Mouse (Mus musculus) thymus, postnatal 36 days (tissue): ENCODE data around the gene Otulinl.

Experiments used
- DNase-seq, 2 experiments: peaks; one replicate each; pipeline ENCODE4 v3.0.0; 2022; ENCODE audit warnings: mixed read lengths in 2 of 2

The Otulinl gene

DNA sequence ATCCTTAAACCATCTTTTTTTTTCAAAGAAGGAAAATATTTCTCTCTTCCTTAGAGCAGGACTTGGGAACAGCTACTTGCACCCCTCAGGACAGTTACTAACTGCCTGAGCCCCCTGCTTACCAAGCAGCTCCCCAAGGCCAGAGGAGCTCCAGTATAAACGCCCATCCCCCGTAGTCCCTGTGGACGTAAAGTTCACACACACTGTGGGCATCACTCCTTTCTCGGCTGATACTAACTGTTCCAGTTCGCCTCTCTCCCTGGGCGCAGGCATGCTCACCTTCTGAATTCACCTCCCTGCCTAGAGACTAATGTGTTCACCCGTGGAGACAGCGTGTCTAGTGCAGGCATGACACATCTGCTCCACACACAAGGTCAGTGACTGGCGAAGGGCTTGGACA lies 2.9 kb downstream of the Otulinl start:
- no peak for DNase-seq

DNA sequence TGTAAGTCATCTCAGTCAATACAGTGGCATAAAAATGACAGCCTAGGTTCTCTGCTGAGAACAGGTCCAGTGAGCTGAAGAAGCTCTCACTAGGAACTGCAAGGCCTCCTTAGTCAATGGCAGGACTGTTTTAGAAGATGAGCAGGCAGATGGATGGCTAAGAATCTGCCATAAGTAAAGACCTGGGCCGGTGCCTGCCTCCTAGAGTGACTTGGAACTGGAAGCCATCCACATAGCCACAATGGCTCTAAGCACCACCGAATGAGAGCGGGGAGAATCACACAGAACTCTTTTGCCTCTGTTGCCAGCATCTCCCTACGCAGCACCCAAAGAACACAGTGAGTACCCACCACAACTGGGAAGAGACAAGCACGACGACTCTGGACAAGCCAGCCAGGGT lies 3.6 kb downstream of the Otulinl start:
- DNase-seq: no peak

DNA sequence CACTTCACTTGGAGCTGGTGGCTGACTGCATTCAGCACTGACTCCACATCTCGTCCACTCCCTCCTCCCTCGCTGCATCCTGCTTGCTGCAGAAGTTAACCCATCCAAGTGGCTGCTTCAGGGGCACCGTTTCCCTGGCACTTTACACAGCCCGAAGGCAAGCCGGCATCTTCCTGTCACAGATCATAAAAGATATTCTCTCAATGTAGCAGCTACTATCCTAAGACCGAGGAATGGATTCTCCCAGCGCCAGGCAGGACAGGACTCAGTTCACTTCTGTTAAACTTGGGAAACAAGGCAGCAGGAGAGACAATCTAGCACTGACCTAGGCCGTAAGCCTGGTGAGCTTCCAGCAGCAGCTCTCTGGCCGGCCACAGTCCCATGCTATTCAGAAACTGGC lies 5.2 kb downstream of the Otulinl start:
- DNase-seq: no peak

DNA sequence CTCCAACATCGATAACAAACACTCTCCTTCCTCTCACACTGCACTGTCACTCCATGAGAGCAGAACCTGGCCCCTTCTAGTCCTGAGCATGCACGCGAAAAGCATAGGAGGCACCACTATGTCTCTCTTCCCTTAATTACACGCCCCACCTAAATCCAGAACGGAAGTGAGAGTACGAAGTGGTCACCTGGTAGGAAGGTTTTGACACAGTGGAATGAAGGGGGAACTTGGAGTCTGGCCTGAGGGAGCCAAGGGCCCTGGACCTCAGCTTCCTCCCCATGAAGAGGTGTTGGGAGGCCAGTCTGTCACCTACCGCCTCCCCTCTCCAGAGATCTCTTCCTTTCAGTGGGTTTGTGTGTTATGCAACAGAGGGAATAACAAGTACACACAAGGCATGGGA lies 6.3 kb downstream of the Otulinl start:
- DNase-seq: no peak

DNA sequence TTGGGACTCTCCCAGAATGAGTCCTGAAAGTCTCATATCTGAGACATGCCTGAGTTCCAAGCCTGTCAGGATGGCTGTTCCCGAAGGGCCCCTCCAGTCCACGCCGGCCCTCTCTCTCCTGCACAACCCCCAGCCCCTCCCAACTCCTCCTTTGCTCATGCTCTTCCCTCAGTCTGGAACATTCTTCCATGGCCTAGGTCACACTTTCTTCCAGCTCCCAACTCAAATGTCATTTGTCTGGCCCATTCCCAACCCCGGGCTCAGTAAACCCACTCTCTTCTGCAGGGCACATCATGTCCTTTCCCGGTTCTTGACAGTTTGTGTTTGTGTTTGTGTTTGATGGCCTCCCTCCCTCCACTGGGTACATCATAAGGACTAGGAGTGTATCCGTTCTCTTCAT lies 7.3 kb downstream of the Otulinl start:
- DNase-seq: no peak

DNA sequence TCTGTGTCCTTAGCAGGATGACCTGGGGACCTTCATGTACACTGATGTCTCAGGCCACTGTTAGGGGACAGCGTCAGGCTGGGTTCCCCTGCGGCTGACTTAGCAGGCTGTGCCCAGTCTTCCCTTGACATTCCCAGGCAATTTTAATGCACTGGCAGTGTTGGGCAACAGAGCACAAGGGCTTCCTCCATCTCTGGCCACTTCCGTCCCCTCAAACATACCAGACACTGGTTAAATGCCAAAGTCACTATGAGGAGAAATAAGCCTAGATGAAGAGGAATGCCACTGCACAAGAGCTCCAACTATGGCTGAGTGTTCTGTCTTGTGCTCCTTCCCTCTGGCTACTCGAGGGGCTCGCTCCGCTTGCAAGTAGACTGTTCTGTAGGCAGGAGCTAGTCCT lies 8.2 kb downstream of the Otulinl start:
- no peak for DNase-seq

DNA sequence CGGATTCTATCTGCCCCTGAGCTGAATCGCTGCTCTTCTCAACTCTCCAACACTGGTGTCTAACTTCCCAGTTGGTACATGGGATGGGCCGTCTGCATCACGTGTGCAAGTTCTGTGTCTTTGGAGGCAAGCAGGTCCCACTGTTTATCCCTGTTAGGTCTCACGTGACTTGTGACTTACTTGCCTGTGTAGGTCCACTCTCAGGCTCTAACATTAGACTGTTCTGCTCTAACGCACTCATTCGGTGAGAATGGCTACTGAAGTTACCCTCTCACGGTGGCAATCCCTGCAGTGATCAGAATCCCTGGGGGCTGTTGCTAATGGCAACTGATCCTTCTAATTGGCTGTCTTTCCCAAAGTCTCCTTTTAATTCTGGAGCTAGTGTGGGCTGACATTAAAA lies 9.1 kb downstream of the Otulinl start:
- no peak for DNase-seq

DNA sequence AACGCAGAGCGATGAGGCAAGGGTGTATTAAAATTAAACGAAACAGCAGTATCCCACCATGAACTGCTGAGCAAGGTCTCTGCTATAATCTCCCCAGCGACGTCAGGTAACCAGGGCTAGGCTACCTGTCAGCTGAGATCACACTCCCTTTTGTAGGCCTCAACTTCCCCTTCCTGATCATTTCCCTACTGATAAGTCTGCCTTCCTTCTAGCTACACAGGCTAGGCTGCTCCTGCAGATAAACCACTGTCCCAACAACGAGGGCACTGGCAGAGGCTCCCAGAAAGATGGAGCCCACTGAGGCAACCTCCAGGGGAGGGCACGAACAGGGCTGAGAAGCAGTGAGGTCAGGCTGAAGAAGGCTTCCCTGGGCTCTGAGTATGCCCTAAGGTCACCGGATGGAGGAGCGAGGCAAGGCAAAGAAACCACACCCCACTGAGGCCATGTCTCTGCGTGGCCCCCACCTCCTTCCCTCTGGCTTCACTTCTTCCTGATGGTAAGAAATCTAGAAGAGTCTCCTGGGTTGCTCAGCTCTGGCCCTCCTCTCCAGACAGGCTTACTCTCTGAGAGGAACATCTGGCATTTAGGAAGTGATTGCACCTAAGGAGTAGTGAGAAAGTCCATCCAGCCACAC lies 9.7 kb downstream of the Otulinl start:
- peak in 1 of 2 experiments; percentile 35 for DNase-seq

DNA sequence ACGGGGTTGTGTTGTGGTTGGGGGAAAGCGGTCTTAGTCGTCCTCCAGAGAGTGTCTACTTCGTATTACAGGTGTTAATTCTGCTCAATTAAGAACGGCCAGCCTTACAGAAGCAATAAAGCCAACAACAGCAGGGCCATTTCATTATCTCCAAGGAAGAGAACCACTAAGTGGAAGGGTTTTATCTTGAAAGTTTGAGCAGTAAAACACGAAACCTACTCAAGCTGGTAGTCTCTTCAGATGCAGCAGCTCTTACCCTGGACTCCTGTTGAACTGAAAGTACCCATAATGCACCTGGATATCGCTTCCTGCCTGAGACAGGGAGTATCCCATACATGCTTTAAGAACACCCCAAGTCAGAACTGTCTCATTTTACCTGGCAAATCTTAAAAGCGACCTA lies 10.7 kb downstream of the Otulinl start:
- peak; percentile 35 to 46 for DNase-seq

DNA sequence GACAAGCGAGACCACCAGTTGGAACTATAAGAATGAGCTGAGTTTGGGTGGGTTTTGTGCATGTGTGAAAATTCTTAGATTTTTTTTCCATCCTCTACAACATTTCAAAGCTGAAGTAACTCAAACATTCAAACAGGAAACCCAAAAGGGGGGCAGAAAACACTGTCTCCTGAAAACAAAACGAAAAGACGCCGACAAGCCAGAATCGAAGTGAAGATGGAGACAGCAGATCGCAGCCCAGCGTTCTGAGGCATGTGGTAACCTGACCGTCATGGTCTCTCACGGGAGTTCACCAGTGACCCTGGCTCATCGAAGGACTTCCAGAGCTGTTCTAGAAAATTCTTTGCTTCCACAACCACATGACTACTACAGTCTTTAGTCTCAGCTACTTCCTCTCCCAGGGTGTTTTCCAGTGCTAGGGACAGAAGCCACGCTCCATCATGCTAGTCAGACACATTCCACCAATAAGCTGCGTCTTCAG lies 11.4 kb downstream of the Otulinl start:
- DNase-seq: peak; percentile 54 to 63

DNA sequence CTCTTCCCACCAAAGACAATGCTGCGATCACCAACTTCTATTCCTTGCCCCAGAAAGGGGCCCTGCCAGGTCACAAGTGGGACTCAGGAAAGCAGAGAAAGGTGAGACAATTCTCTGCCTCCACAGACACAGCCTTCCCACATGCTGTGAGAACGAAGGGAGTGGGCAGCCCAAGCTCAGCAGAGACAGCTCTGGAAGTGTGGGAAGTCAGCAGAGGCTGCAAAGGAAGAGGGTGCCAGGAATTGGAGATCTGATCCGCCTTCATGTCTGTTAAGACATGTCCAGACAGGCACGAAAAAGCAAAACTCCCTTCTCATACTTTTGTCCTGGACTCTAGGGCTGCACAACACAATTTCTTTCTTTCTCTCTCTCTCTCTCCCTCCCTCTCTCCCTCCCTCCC lies 12.1 kb downstream of the Otulinl start:
- peak in 1 of 2 experiments; percentile 30 for DNase-seq

DNA sequence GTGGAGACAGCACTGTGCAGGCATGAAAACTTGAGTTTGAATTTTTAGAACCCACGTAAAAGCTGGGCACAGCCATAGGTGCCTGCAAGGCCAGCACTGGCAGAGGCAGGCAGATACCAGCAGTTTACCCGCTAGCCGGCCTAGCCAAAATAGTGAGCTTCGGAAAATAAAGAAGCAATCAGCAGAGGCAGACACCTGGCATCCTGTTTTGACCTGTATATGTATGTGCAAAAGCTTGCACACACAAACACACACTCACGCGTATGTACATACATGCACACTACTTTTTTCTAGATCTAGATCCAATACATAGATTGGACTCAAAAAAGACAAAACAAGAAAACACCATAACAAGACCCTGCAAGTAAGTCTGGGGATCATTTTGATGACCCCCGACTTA lies 12.8 kb downstream of the Otulinl start:
- DNase-seq: peak in 1 of 2 experiments; percentile 41

DNA sequence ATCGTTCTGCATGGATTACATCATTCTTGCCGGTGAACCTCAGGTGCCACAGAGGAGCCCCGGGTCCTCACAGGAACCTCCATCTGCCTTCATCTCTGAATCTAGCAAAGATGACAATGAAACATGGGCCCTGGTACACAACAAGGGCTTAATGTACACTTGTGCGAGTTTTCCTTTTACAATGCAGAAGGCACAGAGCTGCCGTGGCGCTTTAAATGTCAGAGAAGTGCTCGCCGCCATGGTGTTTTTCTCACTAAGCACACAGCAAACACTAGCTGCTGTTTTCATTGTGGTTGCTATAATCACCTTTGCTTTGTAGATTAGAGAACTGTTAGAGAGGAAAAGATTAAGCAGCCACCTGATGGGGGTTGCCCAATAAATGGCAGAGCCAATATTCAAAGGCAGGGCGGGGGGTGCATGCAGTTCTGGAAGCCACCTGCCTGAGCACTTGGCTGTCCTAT lies 13.3 kb downstream of the Otulinl start:
- DNase-seq: peak; percentile 40 to 59

DNA sequence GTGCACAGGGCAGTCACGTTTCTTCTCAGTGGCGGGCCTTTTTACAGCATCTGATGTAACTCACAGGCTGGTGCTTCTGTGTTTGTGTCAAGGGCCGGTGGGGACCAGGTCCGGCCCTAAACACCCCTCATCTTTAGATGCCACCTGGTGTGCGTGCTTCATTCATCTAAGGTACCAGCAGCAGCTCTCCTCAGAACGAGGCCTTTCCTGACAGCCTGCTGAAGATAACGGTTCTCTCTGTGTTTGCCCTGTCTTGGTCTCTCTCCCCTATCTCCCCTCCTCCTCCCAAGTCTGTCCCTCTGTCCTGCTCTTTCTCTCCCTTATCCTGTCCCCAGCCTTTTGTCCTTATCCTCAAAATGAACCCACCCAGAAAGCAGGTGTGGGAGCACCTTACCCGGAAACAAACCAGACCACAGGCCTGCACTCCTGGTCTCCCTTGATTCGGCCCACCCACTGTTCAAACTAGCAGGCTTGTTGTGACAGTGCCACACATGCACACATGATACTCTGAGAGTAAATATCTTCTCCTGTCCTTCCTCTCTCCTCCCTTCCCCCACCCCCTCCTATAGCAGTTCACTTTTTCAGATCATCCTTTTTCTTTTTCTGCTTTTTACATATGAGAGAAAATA lies 14.4 kb downstream of the Otulinl start:
- DNase-seq: peak; percentile 34 to 44

DNA sequence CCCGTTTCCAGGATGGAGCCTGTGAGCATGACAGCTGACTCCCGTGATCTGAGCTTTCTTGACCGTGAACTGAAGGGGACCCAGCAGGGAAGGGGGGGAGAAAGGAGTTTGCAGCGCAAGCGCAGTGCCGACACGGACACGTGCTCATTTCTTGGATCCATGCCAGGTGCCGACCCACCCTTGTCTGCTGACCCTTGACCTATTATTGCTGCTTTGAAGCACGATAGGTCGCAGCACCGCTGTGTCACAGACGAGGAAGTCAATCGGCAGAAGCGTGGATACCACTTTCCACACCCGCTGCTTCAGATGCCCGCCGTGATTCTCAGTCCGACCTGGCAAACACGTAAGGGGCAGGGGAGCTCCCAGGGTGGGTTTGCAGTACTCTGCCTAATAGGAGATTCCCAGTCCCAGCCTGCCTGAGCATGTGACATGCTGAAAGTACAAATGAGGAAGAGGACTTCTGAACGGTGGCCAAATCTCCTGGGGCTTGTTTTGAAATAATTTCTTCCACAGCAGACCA lies 15.9 kb downstream of the Otulinl start:
- no peak for DNase-seq

DNA sequence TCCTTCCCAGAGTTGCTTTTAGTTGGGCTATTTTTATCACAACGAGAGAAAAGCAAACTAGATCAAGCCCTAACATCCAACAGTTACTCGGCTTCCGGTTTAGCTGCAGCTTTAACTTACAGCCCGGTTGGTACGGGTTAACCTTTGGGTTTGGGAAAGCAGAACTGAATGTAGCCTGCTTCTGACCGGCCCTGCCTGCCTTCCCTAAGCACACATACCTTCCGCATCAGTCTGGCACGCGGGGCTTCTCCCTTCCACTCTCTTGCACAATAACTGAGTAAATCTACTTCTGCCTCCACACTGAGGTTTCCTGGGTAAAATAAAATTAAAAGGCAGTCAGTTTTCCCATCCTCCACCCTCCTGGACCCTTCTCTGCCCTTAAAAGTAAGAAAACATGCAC lies 17.3 kb downstream of the Otulinl start:
- no peak for DNase-seq

DNA sequence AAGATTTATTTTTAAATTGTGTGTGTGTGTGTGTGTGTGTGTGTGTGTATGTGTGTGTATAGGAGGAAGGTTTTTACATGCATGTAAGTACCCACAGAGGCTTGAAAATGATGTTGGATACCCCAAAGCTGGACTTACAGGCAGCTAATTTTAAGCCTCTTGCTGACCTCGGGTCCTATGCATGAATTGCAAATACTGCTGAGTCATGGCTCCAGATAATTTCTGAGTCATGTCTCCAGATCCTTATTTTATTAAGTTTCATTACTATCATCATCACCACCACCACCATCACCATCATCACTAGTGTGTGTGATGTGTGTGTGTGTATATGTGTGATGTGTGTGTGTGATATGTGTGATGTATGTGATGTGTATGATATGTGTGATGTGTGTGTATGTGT lies 18.7 kb downstream of the Otulinl start:
- DNase-seq: no peak

DNA sequence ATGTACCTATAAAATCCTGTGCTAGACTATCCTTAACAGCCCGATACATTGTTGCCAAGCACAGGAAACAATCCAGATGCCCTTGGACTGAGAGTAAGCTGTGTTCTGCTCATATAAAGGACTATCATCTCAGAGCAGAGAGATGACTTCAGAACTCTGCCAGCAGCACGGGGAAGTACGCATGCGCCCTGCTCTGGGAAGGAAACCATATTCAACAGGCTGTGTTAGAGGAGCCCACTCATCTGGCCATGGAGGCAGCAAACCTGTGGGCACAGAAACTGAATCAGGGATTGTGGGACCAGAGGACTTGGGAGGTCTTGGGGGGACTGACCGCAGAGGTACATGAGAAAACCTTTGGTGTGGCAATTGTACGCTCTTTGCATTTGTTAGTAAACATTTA lies 19.7 kb downstream of the Otulinl start:
- no peak for DNase-seq

DNA sequence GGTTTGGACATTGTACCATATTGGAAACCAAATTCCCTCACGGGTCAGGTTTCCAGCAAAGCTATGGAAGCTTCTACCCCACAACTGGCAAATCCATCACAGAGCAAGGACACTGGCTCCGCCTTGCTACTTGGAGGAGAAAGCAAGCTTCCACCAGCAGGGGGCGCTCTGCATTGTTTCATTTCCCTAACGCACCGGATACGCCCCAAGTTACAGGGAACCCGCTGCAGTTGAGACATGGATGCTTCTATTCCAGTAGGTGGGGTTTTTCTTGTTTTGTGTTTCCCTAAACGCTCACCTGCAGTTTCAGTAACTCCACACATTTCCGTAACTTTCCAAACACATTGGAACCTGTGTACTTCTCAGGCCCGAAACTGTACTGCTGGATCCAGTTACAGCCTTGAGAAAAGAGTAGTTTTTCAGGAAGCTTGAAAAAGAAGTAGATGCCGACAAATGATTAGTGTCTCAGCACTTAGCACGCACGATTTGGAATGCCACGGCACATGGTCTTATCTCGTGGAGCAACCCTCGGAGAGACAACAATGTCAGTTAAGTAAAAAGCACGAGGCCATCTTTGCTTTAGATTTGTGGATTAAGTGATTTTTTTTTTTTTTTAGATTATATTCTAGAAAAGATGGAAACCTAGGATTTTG lies 21.7 kb downstream of the Otulinl start:
- DNase-seq: peak; percentile 86 to 88

DNA sequence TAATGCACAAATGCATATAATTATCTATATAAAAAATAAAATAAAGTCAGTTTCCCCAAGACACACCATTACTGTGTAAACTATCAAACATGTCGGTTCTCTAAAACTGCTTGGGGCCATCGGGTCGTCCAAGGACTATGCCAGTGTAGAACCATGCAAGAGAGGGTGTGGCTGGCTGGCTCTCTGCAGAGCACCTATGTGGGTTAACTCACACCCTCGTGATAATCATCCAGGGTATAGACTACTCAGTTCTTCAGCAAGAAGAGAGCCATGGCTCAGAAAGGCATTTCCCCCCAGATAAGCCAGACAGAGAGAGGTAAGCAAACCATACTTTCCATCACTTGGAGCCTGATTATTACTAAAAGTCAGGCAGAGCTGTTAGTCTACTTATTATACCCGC lies 22.2 kb downstream of the Otulinl start:
- DNase-seq: no peak

DNA sequence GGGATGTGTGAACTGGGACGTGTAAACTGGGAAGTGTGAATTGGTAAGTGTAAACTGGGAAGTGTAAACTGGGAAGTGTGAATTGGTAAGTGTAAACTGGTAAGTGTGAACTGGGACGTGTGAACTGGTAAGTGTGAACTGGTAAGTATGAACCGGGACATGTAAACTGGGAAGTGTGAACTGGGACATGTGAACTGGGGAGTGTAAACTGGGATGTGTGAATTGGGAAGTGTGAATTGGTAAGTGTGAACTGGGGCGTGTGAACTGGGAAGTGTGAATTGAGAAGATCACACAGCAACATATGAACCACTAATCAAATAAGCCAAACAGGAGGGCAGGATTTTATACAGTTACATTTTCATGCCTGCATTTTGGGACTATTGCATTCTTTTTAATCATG lies 23.0 kb downstream of the Otulinl start:
- DNase-seq: no peak

DNA sequence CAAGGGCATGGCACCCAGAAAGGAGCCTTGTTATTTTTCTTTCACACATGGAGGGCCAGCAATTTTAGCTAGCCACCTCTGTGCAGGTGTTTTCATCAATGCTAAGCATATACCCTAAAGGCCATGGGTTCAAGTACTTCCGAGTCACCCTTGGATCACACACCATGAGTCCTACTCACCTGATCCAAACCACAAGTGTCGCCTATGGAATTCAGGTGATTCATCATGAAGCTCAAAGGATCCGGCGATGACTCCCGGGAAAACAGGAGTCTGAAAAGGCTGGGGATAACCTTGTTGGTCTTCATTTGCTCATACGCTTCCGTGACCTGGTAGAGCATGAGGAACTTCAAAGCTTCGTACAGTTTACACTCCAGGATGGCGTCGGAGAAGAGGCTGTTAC lies 23.5 kb downstream of the Otulinl start:
- DNase-seq: no peak

DNA sequence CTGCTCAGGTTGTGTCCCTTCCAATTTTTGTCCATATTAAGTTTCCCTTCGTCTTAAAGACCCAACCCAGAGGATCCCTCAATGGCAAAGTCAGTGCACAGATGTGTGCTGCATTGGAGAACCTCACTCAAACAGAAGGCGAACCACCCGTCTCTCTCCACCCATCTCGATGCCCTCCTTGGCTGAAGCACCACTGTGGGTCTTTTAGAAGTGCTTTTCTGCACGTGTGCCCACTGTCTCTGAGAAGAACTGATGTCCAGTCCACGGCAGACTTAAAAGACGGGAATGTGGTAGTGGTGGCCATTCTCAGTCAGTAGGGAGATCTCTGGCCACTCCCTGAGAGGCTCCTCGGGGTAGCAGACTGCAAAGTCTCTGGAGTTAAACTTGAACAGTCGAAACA lies 24.8 kb downstream of the Otulinl start:
- DNase-seq: no peak

DNA sequence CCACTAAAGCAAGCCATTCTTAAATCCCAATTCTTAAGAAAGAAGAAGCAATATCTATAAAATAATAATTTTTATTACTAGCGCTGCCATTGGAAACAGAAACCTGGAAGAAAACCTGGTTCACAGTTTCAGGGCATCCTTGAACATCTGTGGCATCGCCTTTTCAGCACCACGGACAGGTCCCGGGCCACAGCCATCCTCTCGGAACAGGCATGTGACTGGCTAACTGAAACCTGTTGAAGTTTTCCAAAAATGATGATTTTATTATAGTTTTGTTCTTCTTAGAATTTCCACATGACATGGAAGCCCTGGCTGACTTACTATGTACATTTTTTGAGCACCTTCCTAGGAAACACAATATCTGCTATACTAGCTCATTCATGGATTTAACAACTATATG lies 26.4 kb downstream of the Otulinl start:
- no peak for DNase-seq
